ENCODE assay signal across 8 mouse cellular contexts in the genomic region with DNA sequence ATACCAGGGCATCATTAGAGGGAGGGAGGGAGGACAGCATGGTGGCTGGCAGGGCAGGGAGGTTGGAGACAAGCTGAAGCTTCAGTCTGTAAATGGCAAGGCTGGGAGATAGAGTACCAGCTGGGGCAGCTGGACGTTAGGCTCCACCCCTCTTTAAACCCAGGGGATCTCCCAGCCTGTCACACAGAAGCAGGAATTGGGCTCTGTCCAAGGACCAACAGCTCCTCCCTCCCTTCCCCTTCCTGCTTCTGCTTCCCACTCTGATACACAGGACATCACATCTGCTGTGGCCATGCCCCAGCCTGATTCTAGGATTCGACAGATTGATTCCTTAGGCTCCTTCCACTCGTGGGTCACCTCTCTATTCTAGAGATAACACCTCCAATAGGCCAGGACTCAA. TPM values are rescaled to one million over a fixed set of nuclear protein-coding genes. Genes with fewer than 3 reads are reported as not detected.
DNase-seq lines count a peak whose midpoint lies in the region; ATAC-seq and TF ChIP-seq lines count a peak whose summit lies in the region.

No protein-coding gene starts in this region.

- H3K9me3 ChIP-seq in liver, embryonic 12.5 days (replicated peaks) = no peaks in the 10 kb centered on the region
- H3K9me3 ChIP-seq in heart, postnatal 0 days (replicated peaks; ENCODE audit: control insufficient read depth, low read length) = no peaks in the 10 kb centered on the region
- H3K9me3 ChIP-seq in neural tube, embryonic 12.5 days = no peaks in the 10 kb centered on the region

- peaks cover 7% of the 10 kb centered on the region; the same call in 1 of the 2 replicates for H3K79me2 ChIP-seq in liver, adult 2 months (ENCODE audit: control insufficient read depth, insufficient read depth, low read length)

- H3K27ac ChIP-seq in liver, adult 2 months (replicated peaks; ENCODE audit: insufficient read depth, low read depth, low read length) = no peak overlapping the region
- H3K27ac ChIP-seq in liver, embryonic 12.5 days = no peak overlapping the region
- peak overlapping the region; percentile 67 for H3K27ac ChIP-seq in heart, postnatal 0 days (ENCODE audit: low read depth)
- H3K27ac ChIP-seq in neural tube, embryonic 12.5 days = no peak overlapping the region

- TF ChIP-seq EP300 in heart, postnatal 0 days (IDR thresholded peaks at IDR 0.05; ENCODE audit: low read depth) = no peak

- no peak overlapping the region for H3K4me3 ChIP-seq in liver, adult 2 months (ENCODE audit: insufficient read depth, low read depth, low read length)
- no peak overlapping the region for H3K4me3 ChIP-seq in liver, embryonic 12.5 days
- H3K4me3 ChIP-seq in heart, postnatal 0 days (ENCODE audit: low read depth, low read length) = no peak overlapping the region
- no peak overlapping the region for H3K4me3 ChIP-seq in neural tube, embryonic 12.5 days

- H3K36me3 ChIP-seq in liver, adult 2 months (ENCODE audit: control insufficient read depth, insufficient read depth, low read length) = peaks cover 9% of the 10 kb centered on the region
- H3K36me3 ChIP-seq in liver, embryonic 12.5 days = peaks cover 8% of the 10 kb centered on the region; the same call in 1 of the 2 replicates
- peaks cover 17% of the 10 kb centered on the region for H3K36me3 ChIP-seq in heart, postnatal 0 days (replicated peaks; ENCODE audit: control insufficient read depth, insufficient read depth, low read length)
- H3K36me3 ChIP-seq in neural tube, embryonic 12.5 days = peaks cover 19% of the 10 kb centered on the region

- H3K4me2 ChIP-seq in liver, embryonic 12.5 days = no peak overlapping the region
- no peak overlapping the region; the same call in 1 of the 2 replicates for H3K4me2 ChIP-seq in heart, postnatal 0 days (ENCODE audit: low read depth, low read length)
- H3K4me2 ChIP-seq in neural tube, embryonic 12.5 days (replicated peaks) = peak overlapping the region; percentile 9; the same call in 1 of the 2 replicates

- no peak for ATAC-seq in liver, embryonic 12.5 days
- ATAC-seq in common myeloid progenitor, adult 5-6 weeks (replicated peaks; ENCODE audit: low read depth, poor library complexity, severe bottlenecking) = peak; percentile 55
- peak; percentile 72 for ATAC-seq in heart, postnatal 0 days (ENCODE audit: insufficient read depth, low read depth)
- ATAC-seq in neural tube, embryonic 12.5 days (ENCODE audit: low FRiP score, low read depth) = peak; percentile 15; the same call in 1 of the 2 replicates

- no peak overlapping the region for H3K9ac ChIP-seq in liver, adult 2 months (ENCODE audit: low read depth, low read length)
- no peak overlapping the region for H3K9ac ChIP-seq in liver, embryonic 12.5 days
- H3K9ac ChIP-seq in heart, postnatal 0 days (replicated peaks; ENCODE audit: low read depth, low read length) = no peak overlapping the region
- no peak overlapping the region for H3K9ac ChIP-seq in neural tube, embryonic 12.5 days

- TF ChIP-seq CTCF in liver, adult 2 months (IDR thresholded peaks at IDR 0.05; ENCODE audit: low read depth, low read length) = no peak
- no peak for TF ChIP-seq CTCF in heart, postnatal 0 days (IDR thresholded peaks at IDR 0.05; ENCODE audit: low read depth)

- no peak for TF ChIP-seq POLR2A in liver, adult 2 months (IDR thresholded peaks at IDR 0.05; ENCODE audit: extremely low read depth, insufficient read depth, low read length)

- H3K4me1 ChIP-seq in liver, adult 2 months (ENCODE audit: control insufficient read depth, insufficient read depth, low read length) = peaks cover 5% of the 10 kb centered on the region; the same call in 1 of the 2 replicates
- peaks cover 8% of the 10 kb centered on the region for H3K4me1 ChIP-seq in liver, embryonic 12.5 days
- peaks cover 13% of the 10 kb centered on the region for H3K4me1 ChIP-seq in heart, postnatal 0 days (ENCODE audit: control insufficient read depth, insufficient read depth)
- H3K4me1 ChIP-seq in neural tube, embryonic 12.5 days = peaks cover 22% of the 10 kb centered on the region

- H3K27me3 ChIP-seq in liver, adult 2 months (ENCODE audit: control insufficient read depth, insufficient read depth, low read length) = no peaks in the 10 kb centered on the region
- H3K27me3 ChIP-seq in liver, embryonic 12.5 days (replicated peaks) = peaks cover 12% of the 10 kb centered on the region
- no peaks in the 10 kb centered on the region for H3K27me3 ChIP-seq in heart, postnatal 0 days (ENCODE audit: control insufficient read depth, insufficient read depth, low read length)
- no peaks in the 10 kb centered on the region for H3K27me3 ChIP-seq in neural tube, embryonic 12.5 days (replicated peaks)

- peak; percentile 29 for DNase-seq in liver, adult 2 months (ENCODE audit: extremely low read depth, low read depth, low spot score)
- DNase-seq in heart, postnatal 0 days (ENCODE audit: low spot score) = peak; percentile 85
- peak; percentile 68 to 77 for DNase-seq in kidney, postnatal 4 days
- no peak for DNase-seq in ovary, postnatal 10 days (ENCODE audit: low spot score)
- no peak for DNase-seq in testis, postnatal 10 days (ENCODE audit: low spot score)

- 32% methylated on average over 3 of the region's 3 CpGs for WGBS in liver, adult 2 months
- 18% methylated on average over 3 of the region's 3 CpGs for WGBS in liver, embryonic 12.5 days (ENCODE audit: insufficient replicate concordance)
- WGBS in heart, postnatal 0 days = 0% methylated on average over 3 of the region's 3 CpGs
- WGBS in neural tube, embryonic 12.5 days = 33% methylated on average over 3 of the region's 3 CpGs

RNA-seq across cellular contexts. Expression of gene Trim3, which starts 4.7 kb away (rescaled TPM):
- total RNA-seq in liver, adult 2 months (2014; rRNA removed) = 6.3 and 10.2 TPM in 2 replicates
- polyA plus RNA-seq in liver, adult 2 months (2012; rRNA removed) = 10.9 and 14.9 TPM in 2 replicates
- 7.7 and 8.0 TPM in 2 replicates for polyA plus RNA-seq in liver, embryonic 12.5 days (2016; fragmentation: Nextera tagmentation; extraction: Ambion mirVana)
- total RNA-seq in common myeloid progenitor, adult 5-6 weeks (2017) = 5.4 and 6.4 TPM in 2 replicates
- total RNA-seq in heart, postnatal 0 days (2014; rRNA removed; ENCODE audit: low replicate concordance) = 32.3 and 56.5 TPM in 2 replicates
- 18.0 and 18.1 TPM in 2 replicates for polyA plus RNA-seq in heart, postnatal 0 days (2015; fragmentation: Nextera tagmentation; extraction: Ambion mirVana)
- polyA plus RNA-seq in neural tube, embryonic 12.5 days (2016; fragmentation: Nextera tagmentation; extraction: Ambion mirVana) = 64.4 and 74.5 TPM in 2 replicates

RNA-seq across cellular contexts. Expression of gene Timm10b, which starts 11.2 kb away (rescaled TPM):
- 42.2 and 67.5 TPM in 2 replicates for total RNA-seq in liver, adult 2 months (2014; rRNA removed)
- polyA plus RNA-seq in liver, adult 2 months (2012; rRNA removed) = 51.4 and 63.3 TPM in 2 replicates
- 159 and 163 TPM in 2 replicates for polyA plus RNA-seq in liver, embryonic 12.5 days (2016; fragmentation: Nextera tagmentation; extraction: Ambion mirVana)
- 73.5 and 75.4 TPM in 2 replicates for total RNA-seq in common myeloid progenitor, adult 5-6 weeks (2017)
- total RNA-seq in heart, postnatal 0 days (2014; rRNA removed; ENCODE audit: low replicate concordance) = 54.2 and 128 TPM in 2 replicates
- polyA plus RNA-seq in heart, postnatal 0 days (2015; fragmentation: Nextera tagmentation; extraction: Ambion mirVana) = 211 and 213 TPM in 2 replicates
- polyA plus RNA-seq in neural tube, embryonic 12.5 days (2016; fragmentation: Nextera tagmentation; extraction: Ambion mirVana) = 140 and 160 TPM in 2 replicates

RNA-seq across cellular contexts. Expression of gene Arfip2, which starts 11.6 kb away (rescaled TPM):
- total RNA-seq in liver, adult 2 months (2014; rRNA removed) = 4.9 and 7.9 TPM in 2 replicates
- 15.7 and 28.6 TPM in 2 replicates for polyA plus RNA-seq in liver, adult 2 months (2012; rRNA removed)
- polyA plus RNA-seq in liver, embryonic 12.5 days (2016; fragmentation: Nextera tagmentation; extraction: Ambion mirVana) = 24.5 and 26.8 TPM in 2 replicates
- total RNA-seq in common myeloid progenitor, adult 5-6 weeks (2017) = 28.3 and 30.8 TPM in 2 replicates
- 53.4 and 80.4 TPM in 2 replicates for total RNA-seq in heart, postnatal 0 days (2014; rRNA removed; ENCODE audit: low replicate concordance)
- polyA plus RNA-seq in heart, postnatal 0 days (2015; fragmentation: Nextera tagmentation; extraction: Ambion mirVana) = 31.7 and 32.9 TPM in 2 replicates
- 76.9 and 77.5 TPM in 2 replicates for polyA plus RNA-seq in neural tube, embryonic 12.5 days (2016; fragmentation: Nextera tagmentation; extraction: Ambion mirVana)

RNA-seq across cellular contexts. Expression of gene Gm45799, which starts 11.7 kb away (rescaled TPM):
- total RNA-seq in liver, adult 2 months (2014; rRNA removed) = 27.7 and 28.6 TPM in 2 replicates
- 136 and 140 TPM in 2 replicates for polyA plus RNA-seq in liver, adult 2 months (2012; rRNA removed)
- 10.2 and 13.2 TPM in 2 replicates for polyA plus RNA-seq in liver, embryonic 12.5 days (2016; fragmentation: Nextera tagmentation; extraction: Ambion mirVana)
- 0.15 and 9.0 TPM in 2 replicates for total RNA-seq in common myeloid progenitor, adult 5-6 weeks (2017)
- total RNA-seq in heart, postnatal 0 days (2014; rRNA removed; ENCODE audit: low replicate concordance) = 40.0 and 126 TPM in 2 replicates
- 58.4 and 62.6 TPM in 2 replicates for polyA plus RNA-seq in heart, postnatal 0 days (2015; fragmentation: Nextera tagmentation; extraction: Ambion mirVana)
- 15.5 and 16.6 TPM in 2 replicates for polyA plus RNA-seq in neural tube, embryonic 12.5 days (2016; fragmentation: Nextera tagmentation; extraction: Ambion mirVana)

RNA-seq across cellular contexts. Expression of gene Dnhd1, which starts 22.0 kb away (rescaled TPM):
- 0.92 and 1.5 TPM in 2 replicates for total RNA-seq in liver, adult 2 months (2014; rRNA removed)
- 0.82 and 0.88 TPM in 2 replicates for polyA plus RNA-seq in liver, adult 2 months (2012; rRNA removed)
- 0.24 and 0.47 TPM in 2 replicates for polyA plus RNA-seq in liver, embryonic 12.5 days (2016; fragmentation: Nextera tagmentation; extraction: Ambion mirVana)
- total RNA-seq in common myeloid progenitor, adult 5-6 weeks (2017) = 1.5 and 3.0 TPM in 2 replicates
- total RNA-seq in heart, postnatal 0 days (2014; rRNA removed; ENCODE audit: low replicate concordance) = 0.04 and 1.9 TPM in 2 replicates
- 0.03 and 0.36 TPM in 2 replicates for polyA plus RNA-seq in heart, postnatal 0 days (2015; fragmentation: Nextera tagmentation; extraction: Ambion mirVana)
- 1.4 and 1.5 TPM in 2 replicates for polyA plus RNA-seq in neural tube, embryonic 12.5 days (2016; fragmentation: Nextera tagmentation; extraction: Ambion mirVana)

Comparison
In these comparisons a context has a peak if more than half of its experiments do, and no peak if none do; other contexts are left out.
1. DNase-seq: peak in liver, adult 2 months (single experiment), heart, postnatal 0 days (single experiment) and kidney, postnatal 4 days (2 of 2); none in ovary, postnatal 10 days (single experiment) and testis, postnatal 10 days (single experiment).